In genomic region chr14:31324851-31325250, GRCm38 (mm10) we compare ENCODE assay signal across 11 mouse cellular contexts. TPM values are rescaled to one million over a fixed set of nuclear protein-coding genes. Genes with fewer than 3 reads are reported as not detected.
DNase-seq lines count a peak whose midpoint lies in the region; ATAC-seq and TF ChIP-seq lines count a peak whose summit lies in the region.
"Had no signal": no experiment of that assay in that cellular context is flagged by ENCODE, and none has a peak within 500 bp of the region (broad histone marks: within the 10 kb centered on the region; RNA-seq: fewer than 3 reads in every experiment).

No protein-coding gene starts in this region.

- TF ChIP-seq CTCF in heart, adult 2 months (IDR thresholded peaks at IDR 0.05), result peak; percentile 56
- TF ChIP-seq CTCF in liver, adult 2 months (IDR thresholded peaks at IDR 0.05; ENCODE audit: low read depth, low read length), result peak; percentile 47

- no peak for TF ChIP-seq EP300 in heart, adult 2 months (IDR thresholded peaks at IDR 0.05; ENCODE audit: insufficient read depth, low read depth, low read length)

- peak in 1 of 2 experiments; percentile 21 for DNase-seq in heart, adult 2 months
- DNase-seq in heart, postnatal 25 days (ENCODE audit: low spot score), result no peak
- DNase-seq in thymus, postnatal 4 days, result peak; percentile 53
- DNase-seq in thymus, postnatal 0 days (ENCODE audit: low spot score), result no peak
- DNase-seq in liver, adult 2 months (ENCODE audit: extremely low read depth, low read depth, low spot score), result no peak
- no peak for DNase-seq in cerebellum, adult 11-12 months
- DNase-seq in layer of hippocampus, adult 9-11 months, result no peak
- DNase-seq: cerebellum, adult 18-20 months had no signal

- H3K27me3 ChIP-seq in heart, adult 2 months (ENCODE audit: control insufficient read depth, insufficient read depth, low read length), result no peaks in the 10 kb centered on the region
- no peaks in the 10 kb centered on the region for H3K27me3 ChIP-seq in liver, adult 2 months (ENCODE audit: control insufficient read depth, insufficient read depth, low read length)
- no peaks in the 10 kb centered on the region for H3K27me3 ChIP-seq in kidney, embryonic 16.5 days (ENCODE audit: insufficient read depth, low read length)

- H3K4me3 ChIP-seq in heart, adult 2 months, result no peak overlapping the region
- H3K4me3 ChIP-seq in liver, adult 2 months (ENCODE audit: insufficient read depth, low read depth, low read length), result no peak overlapping the region
- no peak overlapping the region for H3K4me3 ChIP-seq in kidney, embryonic 16.5 days (ENCODE audit: low read length)

- H3K4me1 ChIP-seq in heart, adult 2 months (ENCODE audit: control insufficient read depth, insufficient read depth, low read length), result peaks cover 3% of the 10 kb centered on the region; the same call in 1 of the 2 replicates
- H3K4me1 ChIP-seq in liver, adult 2 months (ENCODE audit: control insufficient read depth, insufficient read depth, low read length), result no peaks in the 10 kb centered on the region
- H3K4me1 ChIP-seq in kidney, embryonic 16.5 days (ENCODE audit: insufficient read depth, low read length), result peaks cover 4% of the 10 kb centered on the region; the same call in 1 of the 2 replicates

- no peak overlapping the region for H3K4me2 ChIP-seq in kidney, embryonic 16.5 days (replicated peaks; ENCODE audit: low read depth, low read length)
- H3K4me2 ChIP-seq: midbrain, embryonic 11.5 days had no signal

- no peaks in the 10 kb centered on the region for H3K9me3 ChIP-seq in kidney, embryonic 16.5 days (ENCODE audit: low read length)

- no peak overlapping the region for H3K9ac ChIP-seq in heart, adult 2 months (ENCODE audit: low read depth, low read length)
- no peak overlapping the region for H3K9ac ChIP-seq in liver, adult 2 months (ENCODE audit: low read depth, low read length)
- no peak overlapping the region for H3K9ac ChIP-seq in kidney, embryonic 16.5 days (replicated peaks; ENCODE audit: low read length)

- TF ChIP-seq POLR2A in heart, adult 2 months (IDR thresholded peaks at IDR 0.05; ENCODE audit: insufficient read depth, low read depth, low read length), result no peak
- no peak for TF ChIP-seq POLR2A in liver, adult 2 months (IDR thresholded peaks at IDR 0.05; ENCODE audit: extremely low read depth, insufficient read depth, low read length)

- no peak for ATAC-seq in kidney, embryonic 16.5 days (ENCODE audit: low FRiP score, low TSS enrichment)

- H3K36me3 ChIP-seq in heart, adult 2 months (ENCODE audit: control insufficient read depth, insufficient read depth, low read length), result no peaks in the 10 kb centered on the region
- no peaks in the 10 kb centered on the region for H3K36me3 ChIP-seq in liver, adult 2 months (ENCODE audit: control insufficient read depth, insufficient read depth, low read length)
- H3K36me3 ChIP-seq in kidney, embryonic 16.5 days (ENCODE audit: insufficient read depth, low read length), result no peaks in the 10 kb centered on the region

- 73% methylated on average over 10 of the region's 10 CpGs for WGBS in heart, adult 2 months
- 66% methylated on average over 10 of the region's 10 CpGs for WGBS in liver, adult 2 months
- 75% methylated on average over 10 of the region's 10 CpGs for WGBS in kidney, embryonic 16.5 days

- no peak overlapping the region for H3K27ac ChIP-seq in heart, adult 2 months
- H3K27ac ChIP-seq in liver, adult 2 months (replicated peaks; ENCODE audit: insufficient read depth, low read depth, low read length), result no peak overlapping the region
- H3K27ac ChIP-seq in kidney, embryonic 16.5 days (ENCODE audit: low read length), result no peak overlapping the region

- intact Hi-C loops in heart, adult 2 months (cut with DNase I), result loop anchor here (5.0 kb wide), 1 partner anchor 53 kb away; no protein-coding TSS in a partner anchor
- intact Hi-C loops in heart, postnatal 25 days (cut with DNase I), result loop anchor here (2.0 kb wide), 1 partner anchor 52 kb away; no protein-coding TSS in a partner anchor

- H3K79me2 ChIP-seq in heart, adult 2 months (replicated peaks; ENCODE audit: control insufficient read depth, insufficient read depth, low read length), result no peaks in the 10 kb centered on the region
- no peaks in the 10 kb centered on the region for H3K79me2 ChIP-seq in liver, adult 2 months (ENCODE audit: control insufficient read depth, insufficient read depth, low read length)

RNA-seq across cellular contexts. Expression of gene Dnah1, which starts 1.2 kb away (rescaled TPM):
- total RNA-seq in heart, adult 2 months (2021), result under 1 TPM; 0.02 to 0.05 TPM
- 0.03 and 0.41 TPM in 2 replicates for polyA plus RNA-seq in heart, adult 2 months (2012; rRNA removed)
- total RNA-seq in heart, postnatal 25 days (2021), result under 1 TPM; 0.03 to 0.11 TPM
- polyA plus RNA-seq in thymus, postnatal 0 days (2015; fragmentation: Nextera tagmentation; extraction: Ambion mirVana), result 0.22 and 0.31 TPM in 2 replicates
- total RNA-seq in liver, adult 2 months (2014; rRNA removed), result under 0.01 and 0.07 TPM in 2 replicates
- polyA plus RNA-seq in liver, adult 2 months (2012; rRNA removed), result 0.01 and 0.04 TPM in 2 replicates
- 7.4 and 7.7 TPM in 2 replicates for polyA plus RNA-seq in kidney, embryonic 16.5 days (2015; fragmentation: Nextera tagmentation; extraction: Ambion mirVana)
- polyA plus RNA-seq: inflammation-experienced regulatory T-cells, adult 6 months had no signal

RNA-seq across cellular contexts. Expression of gene Capn7, which starts 11.6 kb away (rescaled TPM):
- total RNA-seq in heart, adult 2 months (2021), result 10 to 100 TPM; 29.6 to 32.5 TPM
- 15.3 and 30.1 TPM in 2 replicates for polyA plus RNA-seq in heart, adult 2 months (2012; rRNA removed)
- 10 to 100 TPM; 31.0 to 32.0 TPM for total RNA-seq in heart, postnatal 25 days (2021)
- 33.8 and 34.9 TPM in 2 replicates for polyA plus RNA-seq in thymus, postnatal 0 days (2015; fragmentation: Nextera tagmentation; extraction: Ambion mirVana)
- 34.8 and 38.1 TPM in 2 replicates for total RNA-seq in liver, adult 2 months (2014; rRNA removed)
- 6.1 and 6.7 TPM in 2 replicates for polyA plus RNA-seq in liver, adult 2 months (2012; rRNA removed)
- polyA plus RNA-seq in kidney, embryonic 16.5 days (2015; fragmentation: Nextera tagmentation; extraction: Ambion mirVana), result 45.0 and 48.8 TPM in 2 replicates
